Mouse (Mus musculus): ENCODE measurements around the gene Spns3.

Spns3 gene

GRCm38 (mm10) chr11:72514967-72515366 lies 35.3 kb downstream of the Spns3 start:
- DNase-seq (ENCODE audit: low spot score): no peak

GRCm38 (mm10) chr11:72508651-72509050 lies 41.7 kb downstream of the Spns3 start:
- no peak for DNase-seq (ENCODE audit: low spot score)

GRCm38 (mm10) chr11:72507651-72508050 lies 42.7 kb downstream of the Spns3 start:
- no peak for DNase-seq (ENCODE audit: low spot score)

- DNase-seq (ENCODE audit: low spot score): no peak
Observed at GRCm38 (mm10) chr11:72504016-72504797, 46.1 kb downstream of the Spns3 start.

- no peak for DNase-seq (ENCODE audit: low spot score)
Observed at GRCm38 (mm10) chr11:72503501-72503921, 46.8 kb downstream of the Spns3 start.

- no peak for DNase-seq (ENCODE audit: low spot score)
Observed at GRCm38 (mm10) chr11:72502236-72502635, 48.1 kb downstream of the Spns3 start.

- DNase-seq (ENCODE audit: low spot score): no peak
Observed at GRCm38 (mm10) chr11:72501426-72502002, 48.8 kb downstream of the Spns3 start.

- no peak for DNase-seq (ENCODE audit: low spot score)
Observed at GRCm38 (mm10) chr11:72500139-72500538, 50.2 kb downstream of the Spns3 start.

- no peak for DNase-seq (ENCODE audit: low spot score)
Observed at GRCm38 (mm10) chr11:72497367-72497766, 52.9 kb downstream of the Spns3 start.

GRCm38 (mm10) chr11:72496775-72497174 lies 53.5 kb downstream of the Spns3 start:
- DNase-seq (ENCODE audit: low spot score): no peak

GRCm38 (mm10) chr11:72496066-72496465 lies 54.2 kb downstream of the Spns3 start:
- no peak for DNase-seq (ENCODE audit: low spot score)

GRCm38 (mm10) chr11:72494046-72494988 lies 56.0 kb downstream of the Spns3 start:
- no peak for DNase-seq (ENCODE audit: low spot score)

- no peak for DNase-seq (ENCODE audit: low spot score)
Observed at GRCm38 (mm10) chr11:72491130-72491960, 59.0 kb downstream of the Spns3 start.

- peak; percentile 91 for DNase-seq (ENCODE audit: low spot score)
Observed at GRCm38 (mm10) chr11:72489881-72490301, 60.4 kb downstream of the Spns3 start, which contains the start of gene Spns2. TSS of gene Spns2 (minus strand) at chr11:72489904.

GRCm38 (mm10) chr11:72489397-72489796 lies 60.9 kb downstream of the Spns3 start:
- DNase-seq (ENCODE audit: low spot score): no peak

GRCm38 (mm10) chr11:72488753-72489271 lies 61.5 kb downstream of the Spns3 start:
- no peak for DNase-seq (ENCODE audit: low spot score)

GRCm38 (mm10) chr11:72487739-72488138 lies 62.6 kb downstream of the Spns3 start:
- DNase-seq (ENCODE audit: low spot score): no peak

- no peak for DNase-seq (ENCODE audit: low spot score)
Observed at GRCm38 (mm10) chr11:72487171-72487570, 63.1 kb downstream of the Spns3 start.

GRCm38 (mm10) chr11:72485960-72486359 lies 64.3 kb downstream of the Spns3 start:
- no peak for DNase-seq (ENCODE audit: low spot score)

GRCm38 (mm10) chr11:72485157-72485556 lies 65.1 kb downstream of the Spns3 start:
- no peak for DNase-seq (ENCODE audit: low spot score)

GRCm38 (mm10) chr11:72484549-72484948 lies 65.8 kb downstream of the Spns3 start:
- no peak for DNase-seq (ENCODE audit: low spot score)

Data from testis, postnatal 14 days (tissue).